Mouse (Mus musculus) embryonic facial prominence, embryonic 11.5 days (tissue): ENCODE data around the gene Manf. TPM values are rescaled to one million over a fixed set of nuclear protein-coding genes. Genes with fewer than 3 reads are reported as not detected.

Source experiments
- ATAC-seq: fragments of 200-750 bp; cut with Nextera tagmentation; replicated peaks from 2 replicates; pipeline ENCODE4 v1.8.0; 2017; ENCODE audit warnings: low read depth; ENCODE audit not compliant: insufficient number of reproducible peaks, low FRiP score, low TSS enrichment
- DNase-seq: peaks from one replicate; pipeline ENCODE4 v3.0.0-alpha.2; 2015; ENCODE audit warnings: low spot score
- H3K27ac ChIP-seq: fragments of 300-500 bp; sonication (generic); replicated peaks from 2 replicates; pipeline ENCODE4 v1.5.1; 2014; ENCODE audit warnings: mild to moderate bottlenecking, low read depth, low read length, control low read depth
- H3K27me3 ChIP-seq: fragments of 300-500 bp; sonication (generic); 2 replicates; pipeline ENCODE4 v1.6.1; 2014; ENCODE audit warnings: mild to moderate bottlenecking, low read length, moderate library complexity, mixed read lengths; ENCODE audit not compliant: control insufficient read depth, insufficient read depth
- H3K36me3 ChIP-seq: fragments of 300-500 bp; sonication (generic); replicated peaks from 2 replicates; pipeline ENCODE4 v1.6.1; 2014; ENCODE audit warnings: low read depth, mild to moderate bottlenecking, low read length, moderate library complexity, mixed read lengths; ENCODE audit not compliant: control insufficient read depth, insufficient read depth
- H3K4me1 ChIP-seq: fragments of 300-500 bp; sonication (generic); 2 replicates; pipeline ENCODE4 v1.6.1; 2014; ENCODE audit warnings: low read length, mixed read lengths; ENCODE audit not compliant: control insufficient read depth, insufficient read depth
- H3K4me2 ChIP-seq: fragments of 300-500 bp; sonication (generic); 2 replicates; pipeline ENCODE4 v1.6.1; 2014; ENCODE audit warnings: low read depth, mild to moderate bottlenecking, control low read depth, low read length, moderate library complexity
- H3K4me3 ChIP-seq: fragments of 300-500 bp; sonication (generic); 2 replicates; pipeline ENCODE4 v1.5.1; 2014; ENCODE audit warnings: low read depth, low read length, control low read depth
- H3K9ac ChIP-seq: fragments of 300-500 bp; sonication (generic); replicated peaks from 2 replicates; pipeline ENCODE4 v1.6.1; 2014; ENCODE audit warnings: mild to moderate bottlenecking, control low read depth, low read length
- H3K9me3 ChIP-seq: fragments of 300-500 bp; sonication (generic); replicated peaks from 2 replicates; pipeline ENCODE4 v1.6.1; 2016; ENCODE audit warnings: mild to moderate bottlenecking, low read length, inconsistent platforms, mixed read lengths; ENCODE audit not compliant: control insufficient read depth
- WGBS: fragments of 180-500 bp; shearing (Covaris S2); extraction: QIAGEN DNeasy Blood & Tissue Kit; methylation state at CpG from one replicate; pipeline ENCODE4 v1.1.7; 2014; 5-methylcytosine and 5-hydroxymethylcytosine counted together
- polyA plus RNA-seq: library from polyadenylated mRNA; unstranded; fragments of >200 nt; fragmentation: Nextera tagmentation; extraction: Ambion mirVana; gene quantifications from 2 replicates; pipeline ENCODE4 v1.2.1, GENCODE M21; 2014

Gene Manf
- polyA plus RNA-seq, 1 experiment from 2014 or later, result 321 TPM

- 88% methylated on average over 9 of the region's 9 CpGs for WGBS
- no peak for DNase-seq
- H3K4me2 ChIP-seq, result no peak overlapping the region
- no peak for ATAC-seq
- no peaks in the 10 kb centered on the region for H3K27me3 ChIP-seq
- no peak overlapping the region for H3K9ac ChIP-seq
- no peak overlapping the region for H3K4me3 ChIP-seq
- H3K9me3 ChIP-seq, result no peaks in the 10 kb centered on the region
- no peak overlapping the region for H3K27ac ChIP-seq
- H3K4me1 ChIP-seq, result peaks cover 7% of the 10 kb centered on the region; the same call in 1 of the 2 replicates
- H3K36me3 ChIP-seq, result peaks cover 7% of the 10 kb centered on the region; the same call in 1 of the 2 replicates
Measured at GRCm38 (mm10) chr9:106889321-106889720, 2.5 kb downstream of the Manf start.

- Histone ChIP-seq H3K4me1 (peaks cover 7% of the 10 kb centered on the region), H3K9me3 (no peaks in the 10 kb centered on the region), H3K27me3 (no peaks in the 10 kb centered on the region), H3K27ac (no peak overlapping the region), H3K9ac (no peak overlapping the region), H3K4me3 (no peak overlapping the region), H3K36me3 (peaks cover 8% of the 10 kb centered on the region), H3K4me2 (no peak overlapping the region)
- no peak for DNase-seq
- 97% methylated on average over 3 of the region's 3 CpGs for WGBS
- ATAC-seq, result no peak
Measured at GRCm38 (mm10) chr9:106888346-106888745, 3.4 kb downstream of the Manf start.

GRCm38 (mm10) chr9:106886828-106887702, 4.7 kb downstream of the Manf start, which contains the start of gene Rbm15b:
Rbm15b (minus strand) TSS chr9:106887428.
- 3% methylated on average over 77 of the region's 101 CpGs for WGBS
- Histone ChIP-seq H3K36me3 (peaks cover 8% of the 10 kb centered on the region), H3K4me2 (peak within 1 kb of the TSS; percentile 90), H3K27ac (peak within 1 kb of the TSS; percentile 88), H3K4me1 (peaks cover 7% of the 10 kb centered on the region), H3K4me3 (peak within 1 kb of the TSS; percentile 72), H3K9ac (peak within 1 kb of the TSS; percentile 97), H3K27me3 (no peaks in the 10 kb centered on the region), H3K9me3 (no peaks in the 10 kb centered on the region)
- ATAC-seq (peak; percentile 32), DNase-seq (peak; percentile 99)

GRCm38 (mm10) chr9:106885901-106886731, 5.7 kb downstream of the Manf start:
- peak overlapping the region; percentile 88 for H3K27ac ChIP-seq
- WGBS, result under 1% methylated on average over 90 of the region's 107 CpGs
- H3K27me3 ChIP-seq, result no peaks in the 10 kb centered on the region
- H3K4me2 ChIP-seq, result peak overlapping the region; percentile 90
- no peaks in the 10 kb centered on the region for H3K9me3 ChIP-seq
- peak overlapping the region; percentile 97 for H3K9ac ChIP-seq
- H3K36me3 ChIP-seq, result peaks cover 10% of the 10 kb centered on the region
- DNase-seq (peak; percentile 33), ATAC-seq (no peak)
- peaks cover 7% of the 10 kb centered on the region for H3K4me1 ChIP-seq
- peak overlapping the region; percentile 72 for H3K4me3 ChIP-seq

GRCm38 (mm10) chr9:106884996-106885900, 6.5 kb downstream of the Manf start:
- WGBS, result 19% methylated on average over 44 of the region's 44 CpGs

GRCm38 (mm10) chr9:106884306-106884705, 7.5 kb downstream of the Manf start:
- ATAC-seq (no peak), DNase-seq (peak; percentile 36)
- peak overlapping the region; percentile 97 for H3K9ac ChIP-seq
- peaks cover 10% of the 10 kb centered on the region for H3K36me3 ChIP-seq
- H3K4me3 ChIP-seq, result peak overlapping the region; percentile 72
- H3K27me3 ChIP-seq, result no peaks in the 10 kb centered on the region
- no peaks in the 10 kb centered on the region for H3K9me3 ChIP-seq
- peaks cover 7% of the 10 kb centered on the region for H3K4me1 ChIP-seq
- peak overlapping the region; percentile 90 for H3K4me2 ChIP-seq
- 29% methylated on average over 16 of the region's 16 CpGs for WGBS
- no peak overlapping the region for H3K27ac ChIP-seq

More at GRCm38 (mm10) chr9:106884996-106885900, 6.5 kb downstream of the Manf start:
- peaks cover 7% of the 10 kb centered on the region for H3K4me1 ChIP-seq
- peak overlapping the region; percentile 72 for H3K4me3 ChIP-seq
- H3K27me3 ChIP-seq, result no peaks in the 10 kb centered on the region
- no peak; the same call in 1 of the 2 replicates for ATAC-seq
- H3K4me2 ChIP-seq, result peak overlapping the region; percentile 90
- H3K9me3 ChIP-seq, result no peaks in the 10 kb centered on the region
- peaks cover 10% of the 10 kb centered on the region for H3K36me3 ChIP-seq
- H3K27ac ChIP-seq, result no peak overlapping the region
- H3K9ac ChIP-seq, result peak overlapping the region; percentile 97
- DNase-seq, result peak; percentile 35

- DNase-seq (no peak), ATAC-seq (no peak)
- H3K36me3 ChIP-seq, result peaks cover 6% of the 10 kb centered on the region
- peaks cover 7% of the 10 kb centered on the region for H3K4me1 ChIP-seq
- H3K9me3 ChIP-seq, result no peaks in the 10 kb centered on the region
- 0 out of 2 replicates have a peak overlapping the region, but pooled peaks have one; percentile 6 for H3K4me3 ChIP-seq
- no peak overlapping the region for H3K27ac ChIP-seq
- H3K9ac ChIP-seq, result peak overlapping the region; percentile 28; the same call in 1 of the 2 replicates
- WGBS, result 85% methylated on average over 3 of the region's 3 CpGs
- H3K4me2 ChIP-seq, result peak overlapping the region; percentile 19; the same call in 1 of the 2 replicates
- no peaks in the 10 kb centered on the region for H3K27me3 ChIP-seq
Measured at GRCm38 (mm10) chr9:106883085-106883484, 8.7 kb downstream of the Manf start.
